ENCODE assay signal across 20 mouse cellular contexts in the genomic region with DNA sequence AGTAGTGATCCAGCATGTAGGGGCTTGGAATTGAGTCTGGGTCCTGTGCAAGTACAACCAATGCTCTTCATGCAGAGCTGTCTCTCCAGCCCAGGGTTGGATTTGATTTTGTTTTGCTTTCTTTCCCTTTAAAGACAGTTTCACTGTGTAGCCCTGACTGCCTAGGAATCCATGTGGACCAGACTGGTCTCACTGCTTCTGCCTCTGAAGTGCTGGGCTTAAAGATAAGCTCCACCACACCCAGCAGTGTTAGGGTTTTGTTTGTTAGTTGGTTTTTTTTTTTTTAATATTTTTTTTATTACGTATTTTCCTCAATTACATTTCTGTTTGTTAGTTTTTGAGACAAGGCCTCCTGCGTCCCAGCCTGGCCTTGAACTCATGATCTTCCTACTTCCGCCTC. TPM values are rescaled to one million over a fixed set of nuclear protein-coding genes. Genes with fewer than 3 reads are reported as not detected.
DNase-seq lines count a peak whose midpoint lies in the region; ATAC-seq and TF ChIP-seq lines count a peak whose summit lies in the region.
"Had no signal": no experiment of that assay in that cellular context is flagged by ENCODE, and none has a peak within 500 bp of the region (broad histone marks: within the 10 kb centered on the region; RNA-seq: fewer than 3 reads in every experiment).

No protein-coding gene starts in this region.

- no peak overlapping the region for H3K4me2 ChIP-seq in embryonic facial prominence, embryonic 15.5 days (replicated peaks)
- H3K4me2 ChIP-seq in heart, embryonic 15.5 days = peak overlapping the region; percentile 37
- H3K4me2 ChIP-seq in liver, postnatal 0 days (ENCODE audit: low read depth, low read length) = peak overlapping the region; percentile 30
- H3K4me2 ChIP-seq in forebrain, embryonic 14.5 days (ENCODE audit: low read length) = no peak overlapping the region
- H3K4me2 ChIP-seq: forebrain, embryonic 13.5 days had no signal

- H3K9ac ChIP-seq in embryonic facial prominence, embryonic 15.5 days = no peak overlapping the region
- no peak overlapping the region for H3K9ac ChIP-seq in heart, embryonic 15.5 days
- H3K9ac ChIP-seq in liver, postnatal 0 days (replicated peaks) = 0 out of 2 replicates have a peak overlapping the region, but pooled peaks have one; percentile 31
- H3K9ac ChIP-seq in forebrain, embryonic 14.5 days (ENCODE audit: low read length) = no peak overlapping the region

- no peak for TF ChIP-seq CTCF in liver, postnatal 0 days (IDR thresholded peaks at IDR 0.05; ENCODE audit: low read depth)

- H3K27ac ChIP-seq in embryonic facial prominence, embryonic 15.5 days (replicated peaks) = 0 out of 2 replicates have a peak overlapping the region, but pooled peaks have one; percentile 4
- no peak overlapping the region for H3K27ac ChIP-seq in embryonic facial prominence, embryonic 10.5 days (replicated peaks)
- H3K27ac ChIP-seq in heart, embryonic 15.5 days = peak overlapping the region; percentile 78
- H3K27ac ChIP-seq in liver, postnatal 0 days (ENCODE audit: low read depth) = peak overlapping the region; percentile 42
- no peak overlapping the region for H3K27ac ChIP-seq in forebrain, embryonic 10.5 days
- no peak overlapping the region for H3K27ac ChIP-seq in forebrain, embryonic 14.5 days (ENCODE audit: low read depth, low read length)
- H3K27ac ChIP-seq: forebrain, embryonic 13.5 days; hindbrain, postnatal 0 days; macrophage had no signal

- H3K4me3 ChIP-seq in embryonic facial prominence, embryonic 15.5 days (replicated peaks) = no peak overlapping the region
- no peak overlapping the region for H3K4me3 ChIP-seq in embryonic facial prominence, embryonic 10.5 days
- no peak overlapping the region for H3K4me3 ChIP-seq in heart, embryonic 15.5 days
- no peak overlapping the region for H3K4me3 ChIP-seq in liver, postnatal 0 days (ENCODE audit: low read depth, low read length)
- H3K4me3 ChIP-seq in forebrain, embryonic 10.5 days = no peak overlapping the region
- no peak overlapping the region for H3K4me3 ChIP-seq in forebrain, embryonic 14.5 days (ENCODE audit: low read depth, low read length)
- H3K4me3 ChIP-seq: forebrain, embryonic 13.5 days; heart, adult 2 months had no signal

- peaks cover 43% of the 10 kb centered on the region for H3K4me1 ChIP-seq in embryonic facial prominence, embryonic 15.5 days
- H3K4me1 ChIP-seq in embryonic facial prominence, embryonic 10.5 days = peaks cover 24% of the 10 kb centered on the region
- H3K4me1 ChIP-seq in heart, embryonic 15.5 days (replicated peaks) = peaks cover 55% of the 10 kb centered on the region
- H3K4me1 ChIP-seq in liver, postnatal 0 days (ENCODE audit: insufficient read depth) = peaks cover 42% of the 10 kb centered on the region
- H3K4me1 ChIP-seq in forebrain, embryonic 10.5 days = peaks cover 43% of the 10 kb centered on the region
- peaks cover 13% of the 10 kb centered on the region for H3K4me1 ChIP-seq in forebrain, embryonic 14.5 days (ENCODE audit: control insufficient read depth, insufficient read depth, low read length)

- ATAC-seq in embryonic facial prominence, embryonic 15.5 days (ENCODE audit: insufficient number of reproducible peaks, low FRiP score, low TSS enrichment, low read depth) = no peak
- no peak for ATAC-seq in heart, embryonic 15.5 days (replicated peaks; ENCODE audit: insufficient number of reproducible peaks, insufficient read depth, low FRiP score, low read depth)
- ATAC-seq in liver, postnatal 0 days = no peak
- no peak for ATAC-seq in forebrain, embryonic 14.5 days
- ATAC-seq: forebrain, embryonic 13.5 days; hindbrain, postnatal 0 days; midbrain, embryonic 16.5 days had no signal

- no peaks in the 10 kb centered on the region for H3K9me3 ChIP-seq in embryonic facial prominence, embryonic 15.5 days (replicated peaks)
- H3K9me3 ChIP-seq in embryonic facial prominence, embryonic 10.5 days = no peaks in the 10 kb centered on the region
- no peaks in the 10 kb centered on the region for H3K9me3 ChIP-seq in heart, embryonic 15.5 days (replicated peaks)
- H3K9me3 ChIP-seq in liver, postnatal 0 days (ENCODE audit: low read length) = no peaks in the 10 kb centered on the region
- no peaks in the 10 kb centered on the region for H3K9me3 ChIP-seq in forebrain, embryonic 10.5 days
- H3K9me3 ChIP-seq in forebrain, embryonic 14.5 days (replicated peaks; ENCODE audit: control insufficient read depth, low read length) = no peaks in the 10 kb centered on the region
- H3K9me3 ChIP-seq: forebrain, embryonic 13.5 days had no signal

- no peak for TF ChIP-seq EP300 in liver, postnatal 0 days (IDR thresholded peaks at IDR 0.05; ENCODE audit: low read depth)

- DNase-seq in embryonic facial prominence, embryonic 10.5 days (ENCODE audit: low spot score) = no peak
- DNase-seq in heart, adult 9 months (ENCODE audit: low spot score in 2 of 2) = no peak
- DNase-seq in c-Kit-positive CD71-positive TER-119-positive erythroid progenitor cells, embryonic 14.5 days (ENCODE audit: low spot score) = peak; percentile 53
- no peak for DNase-seq in liver, postnatal 0 days
- no peak for DNase-seq in forebrain, embryonic 10.5 days (ENCODE audit: extremely low spot score, low spot score)
- DNase-seq in forebrain, embryonic 14.5 days (ENCODE audit: low spot score) = no peak
- DNase-seq: adrenal gland, postnatal 25 days; cerebellum, postnatal 25 days; heart, adult 2 months; kidney, adult 18-20 months; kidney, postnatal 25 days; lung, adult 18-20 months; right cerebral cortex, postnatal 4 days; thymus, postnatal 14 days had no signal

- no peaks in the 10 kb centered on the region for H3K27me3 ChIP-seq in embryonic facial prominence, embryonic 15.5 days
- no peaks in the 10 kb centered on the region for H3K27me3 ChIP-seq in embryonic facial prominence, embryonic 10.5 days (replicated peaks; ENCODE audit: low read depth, poor library complexity, severe bottlenecking)
- no peaks in the 10 kb centered on the region for H3K27me3 ChIP-seq in heart, embryonic 15.5 days
- no peaks in the 10 kb centered on the region for H3K27me3 ChIP-seq in liver, postnatal 0 days (ENCODE audit: insufficient read depth, low read length)
- H3K27me3 ChIP-seq in forebrain, embryonic 10.5 days (ENCODE audit: poor library complexity, severe bottlenecking) = no peaks in the 10 kb centered on the region
- no peaks in the 10 kb centered on the region for H3K27me3 ChIP-seq in forebrain, embryonic 14.5 days (replicated peaks; ENCODE audit: control insufficient read depth, insufficient read depth, low read length)
- H3K27me3 ChIP-seq: forebrain, embryonic 13.5 days had no signal

- 91% methylated on average over 3 of the region's 3 CpGs for WGBS in embryonic facial prominence, embryonic 15.5 days
- 88% methylated on average over 3 of the region's 3 CpGs for WGBS in embryonic facial prominence, embryonic 10.5 days
- WGBS in heart, embryonic 15.5 days = 86% methylated on average over 3 of the region's 3 CpGs
- 63% methylated on average over 3 of the region's 3 CpGs for WGBS in liver, postnatal 0 days (ENCODE audit: insufficient replicate concordance)
- 90% methylated on average over 3 of the region's 3 CpGs for WGBS in forebrain, embryonic 10.5 days
- WGBS in forebrain, embryonic 14.5 days = 89% methylated on average over 3 of the region's 3 CpGs

- 0 out of 2 replicates have a peak, but pooled peaks cover 12% of the 10 kb centered on the region for H3K36me3 ChIP-seq in embryonic facial prominence, embryonic 15.5 days
- H3K36me3 ChIP-seq in embryonic facial prominence, embryonic 10.5 days (replicated peaks) = peaks cover 35% of the 10 kb centered on the region
- 0 out of 2 replicates have a peak, but pooled peaks cover 3% of the 10 kb centered on the region for H3K36me3 ChIP-seq in heart, embryonic 15.5 days
- H3K36me3 ChIP-seq in liver, postnatal 0 days (replicated peaks; ENCODE audit: insufficient read depth, low read length) = 0 out of 2 replicates have a peak, but pooled peaks cover 4% of the 10 kb centered on the region
- peaks cover 32% of the 10 kb centered on the region for H3K36me3 ChIP-seq in forebrain, embryonic 10.5 days (replicated peaks)
- 0 out of 2 replicates have a peak, but pooled peaks cover 8% of the 10 kb centered on the region for H3K36me3 ChIP-seq in forebrain, embryonic 14.5 days (ENCODE audit: control insufficient read depth, insufficient read depth, low read length)

RNA-seq across cellular contexts. Expression of a gene that starts 2.9 kb away (rescaled TPM):
- polyA plus RNA-seq in embryonic facial prominence, embryonic 15.5 days (2015; fragmentation: Nextera tagmentation; extraction: Ambion mirVana) = 55.4 and 60.6 TPM in 2 replicates
- 44.9 and 48.5 TPM in 2 replicates for polyA plus RNA-seq in embryonic facial prominence, embryonic 10.5 days (2016; fragmentation: Nextera tagmentation; extraction: Ambion mirVana)
- 42.2 and 43.2 TPM in 2 replicates for polyA plus RNA-seq in heart, embryonic 15.5 days (2015; fragmentation: Nextera tagmentation; extraction: Ambion mirVana)
- 24.7 and 27.7 TPM in 2 replicates for polyA plus RNA-seq in liver, postnatal 0 days (2015; fragmentation: Nextera tagmentation; extraction: Ambion mirVana)
- 53.7 and 55.1 TPM in 2 replicates for polyA plus RNA-seq in forebrain, embryonic 10.5 days (2016; fragmentation: Nextera tagmentation; extraction: Ambion mirVana)
- polyA plus RNA-seq in forebrain, embryonic 14.5 days (2014; fragmentation: Nextera tagmentation; extraction: Ambion mirVana) = 63.1 and 76.6 TPM in 2 replicates

RNA-seq across cellular contexts. Expression of a gene that starts 4.4 kb away (rescaled TPM):
- 37.4 and 38.7 TPM in 2 replicates for polyA plus RNA-seq in embryonic facial prominence, embryonic 15.5 days (2015; fragmentation: Nextera tagmentation; extraction: Ambion mirVana)
- polyA plus RNA-seq in embryonic facial prominence, embryonic 10.5 days (2016; fragmentation: Nextera tagmentation; extraction: Ambion mirVana) = 43.8 and 44.5 TPM in 2 replicates
- 20.6 and 27.2 TPM in 2 replicates for polyA plus RNA-seq in heart, embryonic 15.5 days (2015; fragmentation: Nextera tagmentation; extraction: Ambion mirVana)
- polyA plus RNA-seq in liver, postnatal 0 days (2015; fragmentation: Nextera tagmentation; extraction: Ambion mirVana) = 11.3 and 12.1 TPM in 2 replicates
- polyA plus RNA-seq in forebrain, embryonic 10.5 days (2016; fragmentation: Nextera tagmentation; extraction: Ambion mirVana) = 43.7 and 45.5 TPM in 2 replicates
- polyA plus RNA-seq in forebrain, embryonic 14.5 days (2014; fragmentation: Nextera tagmentation; extraction: Ambion mirVana) = 22.2 and 25.1 TPM in 2 replicates

RNA-seq across cellular contexts. Expression of a gene that starts 41.0 kb away (rescaled TPM):
- 23.3 and 32.0 TPM in 2 replicates for polyA plus RNA-seq in embryonic facial prominence, embryonic 15.5 days (2015; fragmentation: Nextera tagmentation; extraction: Ambion mirVana)
- 21.9 and 24.2 TPM in 2 replicates for polyA plus RNA-seq in embryonic facial prominence, embryonic 10.5 days (2016; fragmentation: Nextera tagmentation; extraction: Ambion mirVana)
- 6.1 and 7.6 TPM in 2 replicates for polyA plus RNA-seq in heart, embryonic 15.5 days (2015; fragmentation: Nextera tagmentation; extraction: Ambion mirVana)
- polyA plus RNA-seq in liver, postnatal 0 days (2015; fragmentation: Nextera tagmentation; extraction: Ambion mirVana) = 0.90 and 1.5 TPM in 2 replicates
- 31.1 and 34.4 TPM in 2 replicates for polyA plus RNA-seq in forebrain, embryonic 10.5 days (2016; fragmentation: Nextera tagmentation; extraction: Ambion mirVana)
- 31.2 and 32.0 TPM in 2 replicates for polyA plus RNA-seq in forebrain, embryonic 14.5 days (2014; fragmentation: Nextera tagmentation; extraction: Ambion mirVana)

RNA-seq across cellular contexts. Expression of a gene that starts 48.2 kb away (rescaled TPM):
- 84.3 and 94.6 TPM in 2 replicates for polyA plus RNA-seq in embryonic facial prominence, embryonic 15.5 days (2015; fragmentation: Nextera tagmentation; extraction: Ambion mirVana)
- polyA plus RNA-seq in embryonic facial prominence, embryonic 10.5 days (2016; fragmentation: Nextera tagmentation; extraction: Ambion mirVana) = 37.1 and 38.9 TPM in 2 replicates
- 28.0 and 37.7 TPM in 2 replicates for polyA plus RNA-seq in heart, embryonic 15.5 days (2015; fragmentation: Nextera tagmentation; extraction: Ambion mirVana)
- polyA plus RNA-seq in liver, postnatal 0 days (2015; fragmentation: Nextera tagmentation; extraction: Ambion mirVana) = 17.1 and 17.7 TPM in 2 replicates
- 19.1 and 20.7 TPM in 2 replicates for polyA plus RNA-seq in forebrain, embryonic 10.5 days (2016; fragmentation: Nextera tagmentation; extraction: Ambion mirVana)
- polyA plus RNA-seq in forebrain, embryonic 14.5 days (2014; fragmentation: Nextera tagmentation; extraction: Ambion mirVana) = 13.4 and 14.2 TPM in 2 replicates

RNA-seq across cellular contexts. Expression of a gene that starts 52.6 kb away (rescaled TPM):
- polyA plus RNA-seq in embryonic facial prominence, embryonic 15.5 days (2015; fragmentation: Nextera tagmentation; extraction: Ambion mirVana) = 128 and 137 TPM in 2 replicates
- 161 and 164 TPM in 2 replicates for polyA plus RNA-seq in embryonic facial prominence, embryonic 10.5 days (2016; fragmentation: Nextera tagmentation; extraction: Ambion mirVana)
- 120 and 137 TPM in 2 replicates for polyA plus RNA-seq in heart, embryonic 15.5 days (2015; fragmentation: Nextera tagmentation; extraction: Ambion mirVana)
- 57.2 and 58.1 TPM in 2 replicates for polyA plus RNA-seq in liver, postnatal 0 days (2015; fragmentation: Nextera tagmentation; extraction: Ambion mirVana)
- 136 and 151 TPM in 2 replicates for polyA plus RNA-seq in forebrain, embryonic 10.5 days (2016; fragmentation: Nextera tagmentation; extraction: Ambion mirVana)
- 108 and 124 TPM in 2 replicates for polyA plus RNA-seq in forebrain, embryonic 14.5 days (2014; fragmentation: Nextera tagmentation; extraction: Ambion mirVana)

Comparison
In these comparisons a context has a peak if more than half of its experiments do, and no peak if none do; other contexts are left out.
1. H3K27ac ChIP-seq: peak in embryonic facial prominence, embryonic 15.5 days (single experiment), heart, embryonic 15.5 days (single experiment) and liver, postnatal 0 days (single experiment); none in embryonic facial prominence, embryonic 10.5 days (single experiment), forebrain, embryonic 10.5 days (single experiment) and forebrain, embryonic 14.5 days (single experiment).
2. H3K4me2 ChIP-seq: peak in heart, embryonic 15.5 days (single experiment) and liver, postnatal 0 days (single experiment); none in embryonic facial prominence, embryonic 15.5 days (single experiment) and forebrain, embryonic 14.5 days (single experiment).